Mouse (Mus musculus) brain, embryonic 14.5 days (tissue): ENCODE data around the gene Stra6.

ENCODE experiments used
- CTCF ChIP-seq: fragments of 200-500 bp; IDR thresholded peaks from 2 replicates; pipeline ENCODE4 v1.5.1; 2012; ENCODE audit warnings: inconsistent platforms, mild to moderate bottlenecking, moderate library complexity, borderline replicate concordance; ENCODE audit not compliant: insufficient read depth, insufficient read length; ENCODE audit errors: extremely low read depth
- POLR2A ChIP-seq: fragments of 200-500 bp; IDR thresholded peaks from 2 replicates; pipeline ENCODE4 v1.6.1; 2012; ENCODE audit warnings: mild to moderate bottlenecking, inconsistent platforms, borderline replicate concordance; ENCODE audit not compliant: poor library complexity, insufficient read depth, insufficient read length, severe bottlenecking; ENCODE audit errors: extremely low read depth

DNA sequence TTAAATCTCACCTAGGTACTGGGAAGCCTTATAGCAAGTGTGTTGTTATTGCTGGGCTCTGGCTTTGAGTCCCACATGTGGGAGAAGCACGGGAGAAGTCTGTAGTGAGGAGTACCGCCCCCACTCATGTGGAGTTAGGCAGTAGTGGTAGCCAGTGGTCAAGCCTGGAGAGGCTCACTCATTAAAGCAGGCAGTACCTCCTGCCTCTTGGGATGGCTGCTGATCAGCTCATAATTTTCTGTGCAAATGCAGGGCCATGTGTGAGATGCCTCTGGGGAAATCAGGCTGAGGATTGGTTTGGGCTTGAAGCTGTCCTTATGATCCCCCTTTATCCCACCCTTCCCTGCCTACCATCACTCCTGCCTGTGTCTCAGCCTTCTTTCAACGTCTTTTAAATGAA, 11.0 kb downstream of the Stra6 start:
- TF ChIP-seq POLR2A, result no peak
- no peak for TF ChIP-seq CTCF
